Mouse (Mus musculus) activated CD4-positive, CD25-positive, alpha-beta regulatory T cell, adult 9 weeks (primary cell): Measurements from ENCODE around the gene Rasgrf1. TPM values are rescaled to one million over a fixed set of nuclear protein-coding genes. Genes with fewer than 3 reads are reported as not detected.

Source experiments
- polyA plus RNA-seq: library from polyadenylated mRNA; unstranded; fragments of 100-300 nt; shearing (Covaris generic); gene quantifications from one replicate; pipeline ENCODE4 v1.2.1, GENCODE M21; 2017

Rasgrf1 gene
- polyA plus RNA-seq, result 0.12 TPM

GRCm38 (mm10) chr9:89909131-89910010, at the start of gene Rasgrf1:
Gene Rasgrf1 (plus strand): TSS chr9:89909908.

GRCm38 (mm10) chr9:90053852-90054251, 144.1 kb downstream of the Rasgrf1 start, which contains the start of gene Ctsh:
Gene Ctsh (plus strand): TSS chr9:90054152.

Other genes starting within 250 kb of the Rasgrf1 start
- 53.2 TPM for gene Tmed3, start 204.8 kb upstream of the Rasgrf1 start, polyA plus RNA-seq
- not detected for gene Ankrd34c, start 171.4 kb upstream of the Rasgrf1 start, polyA plus RNA-seq
- gene Ctsh, start 144.2 kb downstream of the Rasgrf1 start, polyA plus RNA-seq, result 5.1 TPM
- gene Morf4l1, start 204.9 kb downstream of the Rasgrf1 start, polyA plus RNA-seq, result 357 TPM